Mouse (Mus musculus) B cell, adult (primary cell): ENCODE data around the gene Gpr19. TPM values are rescaled to one million over a fixed set of nuclear protein-coding genes. Genes with fewer than 3 reads are reported as not detected.

Source experiments
- total RNA-seq: library from RNA; stranded (reverse); gene quantifications from 4 replicates; pipeline ENCODE4 v1.2.4, GENCODE M21; 2023; ENCODE audit not compliant: inconsistent age

The Gpr19 gene
- total RNA-seq: 10.9 to 13.9 TPM (median 12.0 TPM) in 4 replicates

GRCm38 (mm10) chr6:134898095-134898965 lies at the start of gene Gpr19:
TSS of gene Gpr19 (minus strand) at chr6:134898578.

GRCm38 (mm10) chr6:134920190-134921013 lies 22.0 kb upstream of the Gpr19 start, which contains the start of gene Cdkn1b:
TSS of gene Cdkn1b (plus strand) at chr6:134920401.

GRCm38 (mm10) chr6:134829786-134830700 lies 68.3 kb downstream of the Gpr19 start, which contains the start of gene Crebl2:
TSS of gene Crebl2 (plus strand) at chr6:134830154.

Other genes starting within 250 kb of the Gpr19 start
- 44.6 to 50.6 TPM (median 47.8 TPM) in 4 replicates for gene Dusp16, start 106.0 kb downstream of the Gpr19 start, total RNA-seq
- gene Crebl2, start 68.4 kb downstream of the Gpr19 start, total RNA-seq: 26.3 to 38.2 TPM (median 29.6 TPM) in 4 replicates
- 113 to 121 TPM (median 118 TPM) in 4 replicates for gene Cdkn1b, start 21.8 kb upstream of the Gpr19 start, total RNA-seq
- gene Apold1, start 83.1 kb upstream of the Gpr19 start, total RNA-seq: 0.18 to 0.74 TPM (median 0.43 TPM) in 4 replicates
- 139 to 145 TPM (median 142 TPM) in 4 replicates for gene Ddx47, start 113.0 kb upstream of the Gpr19 start, total RNA-seq
- gene Gprc5a, start 167.1 kb upstream of the Gpr19 start, total RNA-seq: 0.87 to 1.5 TPM (median 1.5 TPM) in 4 replicates
- 0.39 TPM in 1 of 4 replicates, not detected in the others for gene Gprc5d, start 219.7 kb upstream of the Gpr19 start, total RNA-seq